Mouse (Mus musculus) limb, embryonic 13.5 days (tissue): ENCODE measurements at regions not wholly inside any gene's neighbourhood (a gene's known extent, or its start where the extent isn't known, plus 50 kb on each side); places are given as distances from the start of the nearest gene placed in this dataset.
A peak's percentile ranks its signal among the peaks of the same experiment; 100 is the strongest.

Source experiments
- ATAC-seq: fragments of 200-750 bp; cut with Nextera tagmentation; 2 replicates; pipeline ENCODE4 v1.8.0; 2017; ENCODE audit warnings: low read depth, moderate number of reproducible peaks, moderate TSS enrichment; ENCODE audit not compliant: low FRiP score
- H3K27ac ChIP-seq: fragments of 300-500 bp; sonication (generic); 2 replicates; pipeline ENCODE4 v1.5.1; 2015; ENCODE audit warnings: inconsistent platforms, mild to moderate bottlenecking, moderate library complexity
- H3K27me3 ChIP-seq: fragments of 300-500 bp; sonication (generic); 2 replicates; pipeline ENCODE4 v1.6.1; 2015; ENCODE audit warnings: mild to moderate bottlenecking, inconsistent platforms
- H3K36me3 ChIP-seq: fragments of 300-500 bp; sonication (generic); 2 replicates; pipeline ENCODE4 v1.6.1; 2015; ENCODE audit warnings: inconsistent platforms, mild to moderate bottlenecking, moderate library complexity
- H3K4me1 ChIP-seq: fragments of 300-500 bp; sonication (generic); 2 replicates; pipeline ENCODE4 v1.6.1; 2015; ENCODE audit warnings: inconsistent platforms
- H3K4me2 ChIP-seq: fragments of 300-500 bp; sonication (generic); replicated peaks from 2 replicates; pipeline ENCODE4 v1.6.1; 2015; ENCODE audit warnings: inconsistent platforms, mild to moderate bottlenecking, moderate library complexity
- H3K4me3 ChIP-seq: fragments of 300-500 bp; sonication (generic); 2 replicates; pipeline ENCODE4 v1.5.1; 2015; ENCODE audit warnings: moderate library complexity, mild to moderate bottlenecking, inconsistent platforms
- H3K9ac ChIP-seq: fragments of 300-500 bp; sonication (generic); 2 replicates; pipeline ENCODE4 v1.6.1; 2015; ENCODE audit warnings: mild to moderate bottlenecking, inconsistent platforms
- H3K9me3 ChIP-seq: fragments of 300-500 bp; sonication (generic); 2 replicates; pipeline ENCODE4 v1.6.1; 2016; ENCODE audit warnings: inconsistent platforms
- WGBS: fragments of 180-500 bp; shearing (Covaris S2); methylation state at CpG from one replicate; pipeline ENCODE4 v1.1.7; 2015; 5-methylcytosine and 5-hydroxymethylcytosine counted together

DNA sequence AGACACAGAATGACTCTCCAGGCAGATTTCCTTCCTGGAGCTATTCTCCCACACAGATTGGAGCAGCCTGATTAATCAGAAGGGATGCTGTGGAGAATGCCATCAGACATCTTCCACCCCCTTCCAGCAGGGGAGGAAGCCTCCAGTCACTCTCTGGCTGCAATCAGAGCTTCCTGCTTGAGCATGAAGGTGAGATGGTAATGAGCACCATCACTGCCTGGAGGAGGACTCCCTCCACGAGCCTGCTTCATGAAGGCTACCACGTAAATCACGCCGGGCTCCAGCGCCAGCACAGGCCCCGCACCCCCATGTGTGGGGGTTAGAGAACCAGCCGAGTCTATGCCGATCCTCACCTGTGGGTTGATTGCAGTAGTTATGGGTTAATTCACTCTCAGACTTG is 321.7 kb upstream of the Zmiz1 start:
- no peak overlapping the region for H3K4me2 ChIP-seq
- H3K27me3 ChIP-seq, result no peaks in the 10 kb centered on the region
- 70% methylated on average over 8 of the region's 8 CpGs for WGBS
- H3K9me3 ChIP-seq, result peaks cover 7% of the 10 kb centered on the region; the same call in 1 of the 2 replicates
- H3K4me3 ChIP-seq, result no peak overlapping the region
- H3K4me1 ChIP-seq, result peaks cover 35% of the 10 kb centered on the region
- H3K27ac ChIP-seq, result no peak overlapping the region
- no peaks in the 10 kb centered on the region for H3K36me3 ChIP-seq
- no peak overlapping the region for H3K9ac ChIP-seq
- no peak for ATAC-seq

DNA sequence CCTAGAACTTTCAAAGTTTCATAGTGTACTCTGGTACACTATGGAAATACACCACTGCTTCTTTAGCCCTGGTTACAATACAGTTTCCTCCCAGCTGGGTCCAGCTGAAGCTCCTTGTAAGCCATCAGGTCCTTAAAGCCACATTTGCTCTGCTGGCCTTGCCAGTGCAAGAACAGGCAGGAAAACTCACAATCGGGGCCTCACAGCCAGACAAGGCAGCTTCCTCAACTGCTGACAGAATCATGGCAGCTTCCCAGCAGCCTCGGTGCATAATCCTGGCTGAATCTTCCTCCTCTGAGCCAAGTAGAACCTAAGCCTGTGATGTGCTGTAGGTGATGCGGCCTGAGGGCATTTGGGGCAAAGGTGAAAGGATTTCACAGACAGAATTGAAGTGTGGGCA is 320.5 kb upstream of the Zmiz1 start:
- H3K27ac ChIP-seq, result 0 out of 2 replicates have a peak overlapping the region, but pooled peaks have one; percentile 52
- H3K4me2 ChIP-seq, result no peak overlapping the region
- H3K4me3 ChIP-seq, result no peak overlapping the region
- peaks cover 42% of the 10 kb centered on the region for H3K4me1 ChIP-seq
- 68% methylated on average over 3 of the region's 3 CpGs for WGBS
- H3K36me3 ChIP-seq, result no peaks in the 10 kb centered on the region
- no peak overlapping the region for H3K9ac ChIP-seq
- H3K27me3 ChIP-seq, result no peaks in the 10 kb centered on the region
- peaks cover 7% of the 10 kb centered on the region; the same call in 1 of the 2 replicates for H3K9me3 ChIP-seq
- no peak for ATAC-seq

DNA sequence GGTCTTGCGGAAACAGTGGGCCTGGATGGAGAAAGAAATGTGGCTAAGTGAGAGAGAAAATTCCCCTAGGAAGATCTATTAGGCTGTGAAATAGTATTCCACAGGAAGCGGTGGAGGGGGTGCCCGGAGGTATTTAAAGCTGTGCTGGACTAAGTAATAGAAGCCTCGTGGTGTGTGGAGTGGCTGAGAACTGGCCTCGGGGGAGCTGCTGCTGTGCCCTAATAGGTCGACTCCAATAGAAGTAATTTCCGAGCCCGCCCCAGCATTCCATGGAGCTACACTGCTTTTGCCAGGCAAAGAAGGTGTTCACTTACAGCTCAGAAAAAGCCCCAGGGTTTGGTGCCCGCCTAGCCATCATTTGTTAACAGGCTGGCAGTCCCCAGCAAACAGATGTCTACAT is 317.1 kb upstream of the Zmiz1 start:
- H3K27me3 ChIP-seq, result no peaks in the 10 kb centered on the region
- no peak overlapping the region for H3K9ac ChIP-seq
- H3K4me1 ChIP-seq, result peaks cover 42% of the 10 kb centered on the region
- peak overlapping the region; percentile 91 for H3K27ac ChIP-seq
- H3K36me3 ChIP-seq, result no peaks in the 10 kb centered on the region
- peak overlapping the region; percentile 37 for H3K4me2 ChIP-seq
- H3K9me3 ChIP-seq, result no peaks in the 10 kb centered on the region
- no peak overlapping the region for H3K4me3 ChIP-seq
- 8% methylated on average over 9 of the region's 9 CpGs for WGBS
- peak; percentile 95 for ATAC-seq

DNA sequence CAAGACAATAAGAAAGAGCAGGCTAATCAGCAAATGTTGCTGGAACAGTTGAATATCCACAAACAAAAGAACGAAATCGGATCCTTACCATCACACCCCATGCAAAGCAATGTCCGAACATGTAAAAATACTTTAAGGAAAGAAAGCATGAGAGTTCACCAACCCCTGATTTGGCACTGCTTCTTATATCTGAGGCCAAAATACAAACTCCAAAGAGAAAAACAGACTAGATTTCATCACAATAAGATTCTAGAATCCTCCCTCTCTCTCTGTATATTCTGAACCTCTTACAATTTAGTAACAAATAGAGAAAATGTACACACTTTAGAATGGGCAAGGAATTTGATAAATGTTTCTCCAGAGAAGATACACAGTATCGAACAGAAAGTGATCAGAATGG is 315.9 kb upstream of the Zmiz1 start:
- Histone ChIP-seq H3K4me3 (no peak overlapping the region), H3K9me3 (no peaks in the 10 kb centered on the region), H3K4me2 (no peak overlapping the region), H3K27me3 (no peaks in the 10 kb centered on the region), H3K4me1 (peaks cover 42% of the 10 kb centered on the region), H3K36me3 (no peaks in the 10 kb centered on the region), H3K9ac (no peak overlapping the region), H3K27ac (peak overlapping the region; percentile 91; the same call in 1 of the 2 replicates)
- ATAC-seq, result no peak
- WGBS, result 84% methylated on average over 4 of the region's 4 CpGs

DNA sequence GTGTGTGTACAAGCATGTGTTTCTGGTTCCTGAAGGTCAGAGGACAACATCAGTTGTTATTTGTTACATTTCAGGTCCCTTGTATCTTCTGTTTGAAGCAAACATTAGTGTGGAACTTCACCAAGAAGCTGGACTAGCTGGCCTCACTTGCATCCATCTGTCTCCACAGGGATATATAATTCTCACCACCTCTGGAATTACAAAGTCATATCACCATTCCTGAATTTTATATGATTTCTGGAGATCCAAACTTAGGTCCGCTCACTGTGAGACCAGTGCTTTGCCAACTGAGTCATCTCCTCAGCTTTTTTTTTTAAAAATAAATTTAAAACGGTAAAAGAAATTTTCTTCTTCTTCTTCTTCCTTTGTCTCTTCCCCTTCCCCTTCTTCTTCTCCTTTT is 311.3 kb upstream of the Zmiz1 start:
- Histone ChIP-seq H3K4me3 (no peak overlapping the region), H3K4me2 (no peak overlapping the region), H3K36me3 (no peaks in the 10 kb centered on the region), H3K27me3 (no peaks in the 10 kb centered on the region), H3K27ac (no peak overlapping the region), H3K4me1 (peaks cover 4% of the 10 kb centered on the region), H3K9me3 (no peaks in the 10 kb centered on the region), H3K9ac (no peak overlapping the region)
- no peak for ATAC-seq
- 88% methylated on average over 2 of the region's 2 CpGs for WGBS

DNA sequence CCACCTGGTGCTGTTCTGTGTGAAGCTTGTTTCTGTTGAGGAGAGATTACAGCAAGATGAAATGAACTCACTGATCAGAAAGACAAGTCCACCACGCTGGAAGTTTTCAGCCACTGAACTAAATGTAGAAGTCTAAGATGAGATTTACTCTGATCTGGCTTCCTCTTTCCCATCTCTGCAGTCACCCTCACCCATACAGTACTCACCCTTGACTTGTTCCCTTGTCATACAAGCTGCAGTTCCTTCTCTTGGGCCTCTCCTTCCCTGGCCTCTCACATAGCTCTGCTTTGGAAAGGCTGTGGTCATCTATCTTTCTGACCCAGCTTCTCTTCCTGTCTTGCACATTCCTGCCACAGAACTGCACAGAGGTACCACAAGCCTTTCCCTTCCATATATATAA is 308.0 kb upstream of the Zmiz1 start:
- no peak overlapping the region for H3K27ac ChIP-seq
- 87% methylated on average over 1 of the region's 1 CpGs for WGBS
- H3K9ac ChIP-seq, result no peak overlapping the region
- H3K9me3 ChIP-seq, result no peaks in the 10 kb centered on the region
- no peaks in the 10 kb centered on the region for H3K36me3 ChIP-seq
- H3K4me2 ChIP-seq, result no peak overlapping the region
- 0 out of 2 replicates have a peak, but pooled peaks cover 4% of the 10 kb centered on the region for H3K4me1 ChIP-seq
- ATAC-seq, result no peak
- H3K4me3 ChIP-seq, result no peak overlapping the region
- no peaks in the 10 kb centered on the region for H3K27me3 ChIP-seq

DNA sequence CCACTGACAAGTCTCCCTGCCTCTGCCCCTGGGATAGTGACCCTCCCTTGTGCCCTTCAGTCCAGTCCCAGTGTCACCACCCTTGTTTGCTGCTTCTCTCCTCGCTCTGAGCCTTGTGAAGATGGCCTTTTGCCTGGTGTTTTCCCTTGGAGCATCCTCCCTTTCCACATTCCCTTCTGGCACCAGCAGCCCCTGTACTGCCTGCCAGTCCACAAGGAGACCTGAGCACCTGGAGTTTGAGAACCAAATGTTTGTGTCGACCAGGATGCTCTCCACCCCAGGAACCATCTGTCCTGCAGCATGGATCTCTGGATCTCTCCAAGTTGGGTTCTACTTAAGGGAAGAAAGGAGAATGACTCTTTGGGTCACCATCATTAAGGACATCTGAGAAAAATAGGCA is 307.5 kb upstream of the Zmiz1 start:
- 83% methylated on average over 2 of the region's 2 CpGs for WGBS
- 0 out of 2 replicates have a peak, but pooled peaks cover 4% of the 10 kb centered on the region for H3K4me1 ChIP-seq
- H3K36me3 ChIP-seq, result no peaks in the 10 kb centered on the region
- no peaks in the 10 kb centered on the region for H3K27me3 ChIP-seq
- no peak overlapping the region for H3K4me2 ChIP-seq
- no peaks in the 10 kb centered on the region for H3K9me3 ChIP-seq
- no peak overlapping the region for H3K9ac ChIP-seq
- H3K4me3 ChIP-seq, result no peak overlapping the region
- ATAC-seq, result no peak
- no peak overlapping the region for H3K27ac ChIP-seq

DNA sequence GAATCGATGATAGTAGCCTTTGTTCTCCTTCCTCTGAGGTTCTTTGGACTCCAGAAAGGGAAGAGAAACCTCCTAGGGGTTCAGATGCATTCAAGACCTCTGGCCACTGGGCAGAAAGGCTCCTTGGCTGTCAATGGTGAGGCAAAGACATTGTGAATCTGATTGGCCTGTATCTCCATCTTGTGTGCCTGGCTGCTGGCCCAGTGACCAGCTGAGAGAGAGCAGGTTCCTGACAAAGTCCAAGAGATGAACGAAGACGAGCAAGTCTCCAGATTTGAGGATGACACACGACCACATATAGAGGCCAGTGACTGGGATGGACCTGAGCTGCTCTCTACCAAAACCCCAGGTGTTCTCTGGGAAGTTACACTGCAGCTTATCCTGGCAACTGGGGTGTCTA is 305.4 kb upstream of the Zmiz1 start:
- no peaks in the 10 kb centered on the region for H3K9me3 ChIP-seq
- no peak overlapping the region for H3K27ac ChIP-seq
- H3K27me3 ChIP-seq, result no peaks in the 10 kb centered on the region
- H3K4me1 ChIP-seq, result 0 out of 2 replicates have a peak, but pooled peaks cover 4% of the 10 kb centered on the region
- H3K36me3 ChIP-seq, result no peaks in the 10 kb centered on the region
- WGBS, result 86% methylated on average over 4 of the region's 4 CpGs
- no peak for ATAC-seq
- no peak overlapping the region for H3K4me2 ChIP-seq
- H3K9ac ChIP-seq, result no peak overlapping the region
- H3K4me3 ChIP-seq, result no peak overlapping the region

DNA sequence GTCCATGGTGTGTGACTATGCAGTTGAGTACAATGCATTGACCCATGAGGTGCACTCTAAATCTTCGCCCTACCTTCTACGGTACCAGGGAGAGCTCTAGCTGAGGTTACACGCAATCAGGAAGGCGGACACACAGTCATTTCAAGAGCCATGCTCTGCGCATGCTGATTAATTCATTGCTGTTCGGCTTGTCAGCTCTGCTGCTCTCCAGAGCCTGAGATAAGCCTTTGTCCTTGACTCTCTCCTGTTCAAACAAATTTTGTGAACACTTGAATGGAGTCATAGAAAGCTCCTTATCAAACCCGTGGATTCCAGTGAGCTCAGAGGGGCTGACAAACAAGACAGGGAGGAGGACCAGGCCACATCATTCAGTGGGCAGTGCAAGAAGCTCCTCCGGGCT is 304.8 kb upstream of the Zmiz1 start:
- H3K9me3 ChIP-seq, result no peaks in the 10 kb centered on the region
- no peak for ATAC-seq
- H3K27me3 ChIP-seq, result no peaks in the 10 kb centered on the region
- no peak overlapping the region for H3K4me3 ChIP-seq
- H3K36me3 ChIP-seq, result no peaks in the 10 kb centered on the region
- H3K9ac ChIP-seq, result no peak overlapping the region
- H3K4me2 ChIP-seq, result no peak overlapping the region
- 92% methylated on average over 8 of the region's 8 CpGs for WGBS
- no peak overlapping the region for H3K27ac ChIP-seq
- H3K4me1 ChIP-seq, result 0 out of 2 replicates have a peak, but pooled peaks cover 9% of the 10 kb centered on the region

DNA sequence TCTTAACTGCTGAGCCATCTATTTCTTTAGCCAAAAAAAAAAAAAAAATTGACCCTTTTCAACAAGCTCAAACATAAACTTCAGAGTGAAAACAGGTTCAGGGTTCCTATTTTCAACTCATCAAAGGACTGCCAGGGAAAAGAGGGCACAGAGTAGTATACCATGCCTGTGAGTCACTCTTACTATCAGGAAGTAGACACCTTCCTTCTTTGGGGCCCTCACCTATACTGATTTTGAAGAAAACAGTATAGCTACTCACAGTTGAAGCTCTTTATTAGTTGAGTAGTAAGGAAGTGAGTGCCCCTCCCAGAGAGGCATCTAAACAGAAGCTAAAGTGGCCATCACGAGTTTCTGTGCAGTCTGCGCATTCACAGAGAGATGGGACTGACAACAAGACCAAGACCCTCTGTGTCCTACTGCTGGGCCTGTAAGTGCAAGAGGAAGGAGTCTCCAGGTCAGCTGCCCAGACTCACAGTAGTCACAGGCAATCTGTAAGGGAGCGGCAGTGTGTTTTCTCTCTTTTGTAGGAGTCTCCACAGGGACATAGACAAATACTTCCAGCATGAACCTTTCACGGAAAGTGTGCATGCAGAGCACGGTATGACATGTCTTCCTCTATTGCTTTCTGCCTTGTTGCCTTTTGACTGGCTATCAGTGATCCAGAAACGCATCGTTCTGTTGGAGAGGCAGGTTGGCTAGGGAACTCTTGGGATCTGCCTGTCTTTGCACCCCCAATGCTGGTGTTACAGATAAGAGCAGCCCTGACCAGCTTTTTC is 303.8 kb upstream of the Zmiz1 start:
- no peaks in the 10 kb centered on the region for H3K27me3 ChIP-seq
- H3K4me2 ChIP-seq, result no peak overlapping the region
- H3K4me1 ChIP-seq, result 0 out of 2 replicates have a peak, but pooled peaks cover 9% of the 10 kb centered on the region
- H3K9me3 ChIP-seq, result no peaks in the 10 kb centered on the region
- 81% methylated on average over 7 of the region's 7 CpGs for WGBS
- H3K36me3 ChIP-seq, result no peaks in the 10 kb centered on the region
- no peak overlapping the region for H3K4me3 ChIP-seq
- no peak for ATAC-seq
- H3K9ac ChIP-seq, result no peak overlapping the region
- H3K27ac ChIP-seq, result no peak overlapping the region

DNA sequence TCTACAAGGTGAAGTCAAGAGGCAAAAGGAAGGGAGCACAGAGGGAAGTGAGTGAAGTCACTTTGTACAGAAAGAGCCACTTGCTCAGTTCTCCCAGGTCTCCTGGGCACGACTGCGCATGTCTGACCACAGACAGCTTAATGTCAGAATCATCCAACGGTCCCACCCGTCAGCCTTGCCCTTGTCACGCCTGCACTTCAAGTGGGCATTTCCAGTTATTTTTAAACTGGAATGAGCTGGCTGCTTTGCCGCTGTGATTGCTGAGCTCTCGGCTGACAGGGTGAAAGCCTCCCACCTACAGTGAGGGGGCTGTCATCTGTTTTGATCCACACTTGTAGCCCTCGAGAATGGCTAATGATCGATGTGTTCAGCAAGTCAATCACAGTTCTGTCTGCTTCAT is 302.8 kb upstream of the Zmiz1 start:
- no peak overlapping the region for H3K4me2 ChIP-seq
- 72% methylated on average over 9 of the region's 9 CpGs for WGBS
- no peaks in the 10 kb centered on the region for H3K27me3 ChIP-seq
- no peaks in the 10 kb centered on the region for H3K9me3 ChIP-seq
- H3K9ac ChIP-seq, result no peak overlapping the region
- no peak for ATAC-seq
- no peak overlapping the region for H3K4me3 ChIP-seq
- no peak overlapping the region; the same call in 1 of the 2 replicates for H3K27ac ChIP-seq
- H3K36me3 ChIP-seq, result no peaks in the 10 kb centered on the region
- 0 out of 2 replicates have a peak, but pooled peaks cover 9% of the 10 kb centered on the region for H3K4me1 ChIP-seq

DNA sequence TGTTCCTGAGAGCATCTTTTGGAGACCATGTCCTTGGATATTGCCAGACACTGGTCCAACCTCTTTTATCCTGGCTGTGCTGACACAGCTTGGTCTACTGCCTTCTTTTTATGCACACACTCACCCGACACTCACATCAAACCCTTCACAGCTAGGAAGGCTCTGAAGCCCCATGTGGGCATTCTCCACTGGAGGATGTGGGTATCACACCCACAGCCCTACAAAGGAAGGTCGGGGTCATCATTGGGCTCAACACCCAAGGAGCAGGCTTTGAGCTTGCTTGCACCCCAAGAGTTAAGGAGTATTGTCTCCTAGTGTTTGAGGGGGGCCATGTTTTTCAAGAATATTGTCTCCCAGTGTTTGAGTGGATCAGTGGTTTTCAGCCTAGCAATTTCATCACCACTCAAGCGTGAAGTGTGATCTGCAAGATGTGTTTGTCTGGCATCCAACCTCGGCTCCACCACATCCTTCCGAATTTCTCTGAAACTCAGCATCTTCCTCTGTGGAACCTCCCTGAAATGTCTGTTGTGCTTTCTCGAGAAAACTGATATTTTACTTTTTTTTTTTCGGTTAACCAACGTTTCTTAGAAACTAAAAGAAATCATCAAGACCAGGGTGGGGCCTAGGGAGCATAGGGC is 297.2 kb upstream of the Zmiz1 start:
- Histone ChIP-seq H3K9me3 (no peaks in the 10 kb centered on the region), H3K36me3 (no peaks in the 10 kb centered on the region), H3K27ac (no peak overlapping the region), H3K4me2 (no peak overlapping the region), H3K9ac (no peak overlapping the region), H3K4me1 (0 out of 2 replicates have a peak, but pooled peaks cover 5% of the 10 kb centered on the region), H3K27me3 (no peaks in the 10 kb centered on the region), H3K4me3 (no peak overlapping the region)
- WGBS, result 79% methylated on average over 8 of the region's 8 CpGs
- ATAC-seq, result no peak
